Mouse (Mus musculus) midbrain, embryonic 15.5 days (tissue): ENCODE results near the gene Zkscan6. TPM values are rescaled to one million over a fixed set of nuclear protein-coding genes. Genes with fewer than 3 reads are reported as not detected.
A peak's percentile ranks its signal among the peaks of the same experiment; 100 is the strongest.

Experiments used
- ATAC-seq: fragments of 200-750 bp; cut with Nextera tagmentation; replicated peaks from 2 replicates; pipeline ENCODE4 v1.8.0; 2017; ENCODE audit warnings: moderate TSS enrichment
- H3K27ac ChIP-seq: fragments of 300-500 bp; sonication (generic); 2 replicates; pipeline ENCODE4 v1.5.1; 2015; ENCODE audit warnings: mild to moderate bottlenecking, inconsistent platforms
- H3K27me3 ChIP-seq: fragments of 300-500 bp; sonication (generic); replicated peaks from 2 replicates; pipeline ENCODE4 v1.6.1; 2015; ENCODE audit warnings: inconsistent platforms
- H3K36me3 ChIP-seq: fragments of 300-500 bp; sonication (generic); replicated peaks from 2 replicates; pipeline ENCODE4 v1.6.1; 2015; ENCODE audit warnings: inconsistent platforms
- H3K4me1 ChIP-seq: fragments of 300-500 bp; sonication (generic); 2 replicates; pipeline ENCODE4 v1.6.1; 2015; ENCODE audit warnings: inconsistent platforms
- H3K4me2 ChIP-seq: fragments of 300-500 bp; sonication (generic); 2 replicates; pipeline ENCODE4 v1.6.1; 2015; ENCODE audit warnings: inconsistent platforms, mild to moderate bottlenecking, moderate library complexity
- H3K4me3 ChIP-seq: fragments of 300-500 bp; sonication (generic); 2 replicates; pipeline ENCODE4 v1.5.1; 2015; ENCODE audit warnings: mild to moderate bottlenecking, inconsistent platforms
- H3K9ac ChIP-seq: fragments of 300-500 bp; sonication (generic); 2 replicates; pipeline ENCODE4 v1.6.1; 2015; ENCODE audit warnings: mild to moderate bottlenecking, inconsistent platforms
- H3K9me3 ChIP-seq: fragments of 300-500 bp; sonication (generic); 2 replicates; pipeline ENCODE4 v1.6.1; 2016; ENCODE audit warnings: inconsistent platforms
- WGBS: fragments of 180-500 bp; shearing (Covaris S2); methylation state at CpG from one replicate; pipeline ENCODE4 v1.1.7; 2015; ENCODE audit warnings: mixed read lengths; 5-methylcytosine and 5-hydroxymethylcytosine counted together
- polyA plus RNA-seq: library from polyadenylated mRNA; unstranded; fragments of >200 nt; fragmentation: Nextera tagmentation; extraction: Ambion mirVana; gene quantifications from 2 replicates; pipeline ENCODE4 v1.2.1, GENCODE M21; 2015

The Zkscan6 gene
- 19.7 and 20.1 TPM in 2 replicates for polyA plus RNA-seq

- peaks cover 24% of the 10 kb centered on the region for H3K4me1 ChIP-seq
- peak within 1 kb of the TSS; percentile 66 for H3K4me3 ChIP-seq
- H3K36me3 ChIP-seq: no peaks in the 10 kb centered on the region
- no peaks in the 10 kb centered on the region; the same call in 1 of the 2 replicates for H3K27me3 ChIP-seq
- H3K4me2 ChIP-seq: peak within 1 kb of the TSS; percentile 69
- ATAC-seq: peak; percentile 98
- H3K27ac ChIP-seq: peak within 1 kb of the TSS; percentile 83
- WGBS: under 1% methylated on average over 50 of the region's 58 CpGs
- peak within 1 kb of the TSS; percentile 63 for H3K9ac ChIP-seq
- no peaks in the 10 kb centered on the region for H3K9me3 ChIP-seq
These were observed at the start of gene Zkscan6 for GRCm38 (mm10) chr11:65806909-65807504. TSS of gene Zkscan6 (plus strand) at chr11:65807175.

DNA sequence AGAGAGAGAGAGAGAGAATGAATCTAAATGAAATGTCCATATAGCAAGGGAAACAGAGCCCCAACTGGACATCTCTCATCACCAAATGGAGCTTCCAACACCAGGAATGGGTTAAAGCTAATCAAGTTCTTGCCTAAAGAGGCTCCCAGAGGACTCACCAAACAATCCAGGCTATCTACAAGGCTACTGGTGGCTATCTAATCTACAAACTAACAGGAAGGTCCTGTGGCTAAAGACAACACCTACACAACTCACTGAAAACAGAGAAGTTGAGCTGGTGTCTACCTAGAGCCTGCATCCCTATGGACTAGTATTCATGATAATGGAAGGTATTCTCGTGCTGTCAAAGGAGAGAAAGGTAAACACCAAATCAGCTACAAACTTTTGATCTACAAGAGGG is 47.6 kb upstream of the Zkscan6 start:
- Histone ChIP-seq H3K9me3 (no peaks in the 10 kb centered on the region), H3K36me3 (no peaks in the 10 kb centered on the region), H3K27ac (no peak overlapping the region), H3K4me1 (no peaks in the 10 kb centered on the region), H3K4me2 (no peak overlapping the region), H3K27me3 (no peaks in the 10 kb centered on the region), H3K9ac (no peak overlapping the region), H3K4me3 (no peak overlapping the region)
- 97% methylated on average over 1 of the region's 1 CpGs for WGBS
- ATAC-seq: no peak

- Histone ChIP-seq H3K9ac (no peak overlapping the region), H3K27ac (no peak overlapping the region), H3K4me3 (no peak overlapping the region), H3K4me2 (no peak overlapping the region), H3K27me3 (no peaks in the 10 kb centered on the region), H3K9me3 (no peaks in the 10 kb centered on the region), H3K4me1 (no peaks in the 10 kb centered on the region), H3K36me3 (no peaks in the 10 kb centered on the region)
- ATAC-seq: no peak
- WGBS: 96% methylated on average over 2 of the region's 2 CpGs
These were observed 46.1 kb upstream of the Zkscan6 start for GRCm38 (mm10) chr11:65760912-65761311.

DNA sequence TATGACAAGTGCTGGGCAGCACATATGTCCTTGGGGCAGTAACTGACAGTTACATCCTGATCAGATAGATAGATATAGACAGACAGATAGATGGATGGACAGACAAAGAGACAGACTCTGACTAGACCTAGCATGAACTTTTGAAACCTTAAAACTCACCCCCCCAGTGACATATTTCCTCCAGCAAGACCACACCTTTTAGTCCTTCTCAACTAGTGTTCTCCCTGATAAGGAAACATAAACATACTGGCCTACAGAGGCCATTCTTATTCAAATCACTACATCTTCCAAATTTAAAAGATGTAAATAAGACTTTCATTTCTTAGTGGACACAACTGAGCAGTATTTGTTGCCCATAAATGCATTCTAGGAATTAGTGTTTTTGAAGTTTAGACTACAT is 38.5 kb upstream of the Zkscan6 start:
- H3K9ac ChIP-seq: no peak overlapping the region
- H3K36me3 ChIP-seq: no peaks in the 10 kb centered on the region

DNA sequence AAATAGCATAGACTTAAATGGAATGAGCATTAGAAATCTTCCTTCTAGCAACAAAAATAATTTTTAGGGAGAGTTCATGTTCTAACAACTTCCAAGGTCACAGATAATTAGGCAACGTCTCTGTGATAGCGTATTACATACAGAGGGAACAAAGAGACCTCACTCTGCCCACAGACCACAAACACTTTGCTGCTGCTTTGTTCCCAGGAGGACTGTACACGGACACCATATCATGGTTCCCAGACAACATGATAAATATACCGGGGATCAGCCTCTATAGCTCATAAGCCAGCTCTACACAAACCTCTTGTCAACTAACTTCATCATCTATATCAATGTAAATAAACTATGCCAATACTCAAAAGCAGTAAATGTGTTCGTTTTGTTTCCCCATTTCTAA is 37.0 kb upstream of the Zkscan6 start:
- Histone ChIP-seq H3K27me3 (no peaks in the 10 kb centered on the region), H3K36me3 (no peaks in the 10 kb centered on the region), H3K9me3 (no peaks in the 10 kb centered on the region), H3K4me2 (no peak overlapping the region), H3K9ac (no peak overlapping the region), H3K4me1 (0 out of 2 replicates have a peak, but pooled peaks cover 3% of the 10 kb centered on the region), H3K4me3 (no peak overlapping the region), H3K27ac (no peak overlapping the region)
- WGBS: 78% methylated on average over 5 of the region's 5 CpGs
- no peak for ATAC-seq

More for the DNA sequence above, 38.5 kb upstream of the Zkscan6 start:
- Histone ChIP-seq H3K4me2 (no peak overlapping the region), H3K9me3 (no peaks in the 10 kb centered on the region), H3K27me3 (no peaks in the 10 kb centered on the region), H3K4me1 (0 out of 2 replicates have a peak, but pooled peaks cover 3% of the 10 kb centered on the region), H3K27ac (no peak overlapping the region), H3K4me3 (no peak overlapping the region)
- ATAC-seq: no peak

GRCm38 (mm10) chr11:65771546-65771945 is 35.4 kb upstream of the Zkscan6 start:
- 96% methylated on average over 1 of the region's 1 CpGs for WGBS
- Histone ChIP-seq H3K9ac (no peak overlapping the region), H3K4me2 (no peak overlapping the region), H3K4me1 (peaks cover 6% of the 10 kb centered on the region; the same call in 1 of the 2 replicates), H3K27me3 (no peaks in the 10 kb centered on the region), H3K36me3 (no peaks in the 10 kb centered on the region), H3K27ac (no peak overlapping the region), H3K9me3 (no peaks in the 10 kb centered on the region), H3K4me3 (no peak overlapping the region)
- no peak for ATAC-seq

DNA sequence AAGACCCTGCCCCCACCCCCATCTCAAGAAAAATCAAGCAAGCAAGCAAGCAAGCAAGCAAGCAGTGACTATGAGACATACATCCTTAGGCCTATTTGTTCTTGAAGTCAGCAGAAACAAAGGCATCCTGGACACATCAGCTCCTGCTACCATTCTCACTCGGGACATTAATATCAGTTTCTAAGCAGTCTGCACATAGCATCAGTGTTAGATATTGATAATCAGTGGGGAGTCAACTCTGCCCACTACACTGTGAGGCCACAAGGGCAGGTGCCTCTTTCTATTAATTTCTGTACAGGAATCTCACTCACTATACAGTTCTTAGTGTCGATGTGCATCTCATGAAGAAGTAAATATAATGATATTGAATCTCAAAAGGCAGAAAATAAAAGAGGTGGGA is 33.4 kb upstream of the Zkscan6 start:
- H3K9ac ChIP-seq: no peak overlapping the region
- ATAC-seq: no peak
- H3K4me3 ChIP-seq: no peak overlapping the region
- H3K36me3 ChIP-seq: no peaks in the 10 kb centered on the region
- H3K9me3 ChIP-seq: no peaks in the 10 kb centered on the region
- 88% methylated on average over 2 of the region's 2 CpGs for WGBS
- peaks cover 8% of the 10 kb centered on the region; the same call in 1 of the 2 replicates for H3K4me1 ChIP-seq
- no peak overlapping the region for H3K27ac ChIP-seq
- no peaks in the 10 kb centered on the region for H3K27me3 ChIP-seq
- no peak overlapping the region for H3K4me2 ChIP-seq

GRCm38 (mm10) chr11:65773946-65774656 is 32.9 kb upstream of the Zkscan6 start:
- H3K27me3 ChIP-seq: no peaks in the 10 kb centered on the region
- H3K9ac ChIP-seq: no peak overlapping the region
- H3K4me2 ChIP-seq: no peak overlapping the region
- ATAC-seq: no peak
- no peak overlapping the region for H3K4me3 ChIP-seq
- H3K4me1 ChIP-seq: peaks cover 5% of the 10 kb centered on the region; the same call in 1 of the 2 replicates
- no peaks in the 10 kb centered on the region for H3K9me3 ChIP-seq
- H3K36me3 ChIP-seq: no peaks in the 10 kb centered on the region
- no peak overlapping the region for H3K27ac ChIP-seq
- WGBS: 80% methylated on average over 6 of the region's 6 CpGs

- peaks cover 4% of the 10 kb centered on the region; the same call in 1 of the 2 replicates for H3K36me3 ChIP-seq
- H3K27ac ChIP-seq: no peak overlapping the region
- peaks cover 5% of the 10 kb centered on the region; the same call in 1 of the 2 replicates for H3K4me1 ChIP-seq
- H3K9me3 ChIP-seq: no peaks in the 10 kb centered on the region
- H3K4me3 ChIP-seq: no peak overlapping the region
- no peaks in the 10 kb centered on the region for H3K27me3 ChIP-seq
- H3K4me2 ChIP-seq: no peak overlapping the region
- ATAC-seq: no peak
- WGBS: 49% methylated on average over 2 of the region's 2 CpGs
- no peak overlapping the region for H3K9ac ChIP-seq
These were observed 29.9 kb upstream of the Zkscan6 start for GRCm38 (mm10) chr11:65776906-65777611.

DNA sequence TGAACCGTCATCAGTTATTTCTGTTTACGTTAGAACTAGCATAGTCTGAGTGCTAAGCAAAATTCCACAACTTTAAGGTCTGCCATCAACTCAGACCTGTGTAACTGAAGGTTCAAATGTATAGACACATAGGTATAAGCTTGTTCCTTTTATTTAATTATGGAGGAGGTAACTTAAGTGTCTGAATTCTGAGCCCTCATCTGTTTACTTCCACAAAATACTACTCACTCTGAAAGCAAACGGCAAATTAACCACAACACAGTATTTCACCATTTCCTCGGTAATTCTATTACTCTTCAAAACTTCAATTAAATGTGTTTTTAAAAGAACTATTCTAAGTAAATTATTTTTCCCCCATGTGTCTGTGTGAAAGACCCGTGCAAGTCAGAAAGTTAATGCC is 29.2 kb upstream of the Zkscan6 start:
- Histone ChIP-seq H3K27ac (no peak overlapping the region), H3K4me3 (no peak overlapping the region), H3K27me3 (no peaks in the 10 kb centered on the region), H3K4me2 (no peak overlapping the region), H3K4me1 (peaks cover 5% of the 10 kb centered on the region; the same call in 1 of the 2 replicates), H3K36me3 (peaks cover 4% of the 10 kb centered on the region; the same call in 1 of the 2 replicates), H3K9me3 (no peaks in the 10 kb centered on the region), H3K9ac (no peak overlapping the region)
- no peak for ATAC-seq
- 85% methylated on average over 5 of the region's 5 CpGs for WGBS

DNA sequence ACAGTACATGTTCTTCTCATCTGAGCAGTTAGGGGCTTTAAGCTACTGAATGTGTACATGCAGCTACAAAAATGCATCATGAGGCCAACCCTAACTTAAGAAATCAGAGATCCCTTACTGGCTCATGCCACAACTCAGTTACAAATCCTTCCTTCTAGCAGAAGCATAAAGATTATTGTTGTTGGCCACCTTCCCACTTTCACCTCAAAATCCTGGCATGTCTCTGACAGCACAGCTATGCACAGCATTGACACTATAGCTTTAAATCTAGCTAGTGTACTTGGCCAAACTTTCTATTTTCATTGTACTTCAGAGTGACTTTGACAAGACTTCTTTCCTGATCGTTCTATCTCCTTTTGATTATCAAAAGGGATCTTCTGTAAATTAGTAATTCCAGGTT is 27.9 kb upstream of the Zkscan6 start:
- ATAC-seq: no peak
- WGBS: 89% methylated on average over 1 of the region's 1 CpGs

GRCm38 (mm10) chr11:65779578-65779977 is 27.4 kb upstream of the Zkscan6 start:
- no peak overlapping the region for H3K27ac ChIP-seq
- no peaks in the 10 kb centered on the region for H3K9me3 ChIP-seq
- no peaks in the 10 kb centered on the region for H3K27me3 ChIP-seq
- no peak overlapping the region for H3K4me2 ChIP-seq
- ATAC-seq: no peak
- no peak overlapping the region for H3K9ac ChIP-seq
- WGBS: 93% methylated on average over 1 of the region's 1 CpGs
- peaks cover 4% of the 10 kb centered on the region; the same call in 1 of the 2 replicates for H3K36me3 ChIP-seq
- no peak overlapping the region for H3K4me3 ChIP-seq
- H3K4me1 ChIP-seq: peaks cover 6% of the 10 kb centered on the region; the same call in 1 of the 2 replicates

More for the DNA sequence above, 27.9 kb upstream of the Zkscan6 start:
- Histone ChIP-seq H3K27me3 (no peaks in the 10 kb centered on the region), H3K27ac (no peak overlapping the region), H3K4me3 (no peak overlapping the region), H3K4me1 (peaks cover 5% of the 10 kb centered on the region; the same call in 1 of the 2 replicates), H3K4me2 (no peak overlapping the region), H3K9me3 (no peaks in the 10 kb centered on the region), H3K36me3 (peaks cover 4% of the 10 kb centered on the region; the same call in 1 of the 2 replicates), H3K9ac (no peak overlapping the region)
